Mouse (Mus musculus): ENCODE results near the gene Mosmo.

- TF ChIP-seq CTCF (IDR thresholded peaks at IDR 0.05; ENCODE audit: low read depth) (no peak), EP300 (IDR thresholded peaks at IDR 0.05; ENCODE audit: low read depth) (no peak)
Observed at GRCm38 (mm10) chr7:120684731-120685161, 7.3 kb downstream of the Mosmo start.

All from heart, postnatal 0 days (tissue).